Mouse (Mus musculus) hindbrain, postnatal 0 days (tissue): Measurements from ENCODE around the gene Fcho2. TPM values are rescaled to one million over a fixed set of nuclear protein-coding genes. Genes with fewer than 3 reads are reported as not detected.

Experiments
- ATAC-seq: fragments of 200-750 bp; cut with Nextera tagmentation; 2 replicates; pipeline ENCODE4 v1.8.0; 2017; ENCODE audit warnings: mild to moderate bottlenecking, moderate TSS enrichment, moderate library complexity
- DNase-seq: peaks from one replicate; pipeline ENCODE4 v3.0.0-alpha.2; 2015; ENCODE audit warnings: low spot score
- H3K27ac ChIP-seq: fragments of 300-500 bp; sonication (generic); 2 replicates; pipeline ENCODE4 v1.5.1; 2014; ENCODE audit warnings: mild to moderate bottlenecking
- H3K27me3 ChIP-seq: fragments of 300-500 bp; sonication (generic); 2 replicates; pipeline ENCODE4 v1.6.1; 2014; ENCODE audit warnings: low read length, mixed read lengths; ENCODE audit not compliant: insufficient read depth
- H3K36me3 ChIP-seq: fragments of 300-500 bp; sonication (generic); 2 replicates; pipeline ENCODE4 v1.6.1; 2014; ENCODE audit warnings: low read length, mixed read lengths; ENCODE audit not compliant: insufficient read depth
- H3K4me1 ChIP-seq: fragments of 300-500 bp; sonication (generic); 2 replicates; pipeline ENCODE4 v1.6.1; 2014; ENCODE audit warnings: antibody characterized with exemption, low read length, mixed read lengths; ENCODE audit not compliant: insufficient read depth
- H3K4me2 ChIP-seq: fragments of 300-500 bp; sonication (generic); 2 replicates; pipeline ENCODE4 v1.6.1; 2014; ENCODE audit warnings: low read depth, mild to moderate bottlenecking, low read length, moderate library complexity, mixed read lengths
- H3K4me3 ChIP-seq: fragments of 300-500 bp; sonication (generic); 2 replicates; pipeline ENCODE4 v1.5.1; 2014; ENCODE audit warnings: low read length
- H3K9ac ChIP-seq: fragments of 300-500 bp; sonication (generic); replicated peaks from 2 replicates; pipeline ENCODE4 v1.6.1; 2014; ENCODE audit warnings: mild to moderate bottlenecking, low read length, moderate library complexity, mixed read lengths
- H3K9me3 ChIP-seq: fragments of 300-500 bp; sonication (generic); 2 replicates; pipeline ENCODE4 v1.6.1; 2016; ENCODE audit warnings: low read length, mixed read lengths
- CTCF ChIP-seq: IDR thresholded peaks from 2 replicates; pipeline ENCODE4 v1.5.1; 2016; ENCODE audit warnings: antibody characterized with exemption, control low read depth, low read depth
- WGBS: fragments of 180-500 bp; shearing (Covaris S2); extraction: QIAGEN DNeasy Blood & Tissue Kit; methylation state at CpG from one replicate; pipeline ENCODE4 v1.1.7; 2014; 5-methylcytosine and 5-hydroxymethylcytosine counted together
- polyA plus RNA-seq: library from polyadenylated mRNA; unstranded; fragments of >200 nt; fragmentation: Nextera tagmentation; extraction: Ambion mirVana; gene quantifications from 2 replicates; pipeline ENCODE4 v1.2.1, GENCODE M21; 2015
- total RNA-seq: library from RNA; depleted of rRNA; stranded (reverse); fragments of >200 nt; gene quantifications from 2 replicates; pipeline ENCODE4 v1.2.3, GENCODE M21; 2014

Gene Fcho2
- total and polyA plus RNA-seq, 2 experiments from 2014 or later, result 15.7 to 18.1 TPM

DNA sequence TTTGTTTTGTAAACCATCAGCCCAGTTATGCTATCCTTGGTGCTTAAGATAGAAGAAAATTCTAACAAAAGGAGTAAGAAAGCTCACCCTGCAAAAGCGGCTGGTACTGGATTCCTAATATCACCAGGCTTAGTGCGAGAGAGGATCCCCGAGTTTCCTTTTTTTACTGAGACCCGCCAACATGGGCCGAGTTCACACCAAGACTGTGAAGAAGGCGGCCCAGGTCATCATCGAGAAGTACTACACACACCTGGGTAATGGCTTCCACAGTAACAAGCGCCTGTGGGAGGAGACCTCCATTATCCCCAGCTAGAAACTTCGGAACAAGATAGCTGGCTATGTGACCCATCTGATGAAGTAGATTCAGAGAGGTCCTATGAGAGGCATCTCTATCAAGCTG lies 1.3 kb upstream of the Fcho2 start:
- Histone ChIP-seq H3K9me3 (no peaks in the 10 kb centered on the region), H3K4me1 (no peaks in the 10 kb centered on the region), H3K4me2 (no peak overlapping the region), H3K27me3 (no peaks in the 10 kb centered on the region), H3K36me3 (no peaks in the 10 kb centered on the region), H3K27ac (no peak overlapping the region), H3K4me3 (no peak overlapping the region), H3K9ac (no peak overlapping the region)
- TF ChIP-seq CTCF, result no peak
- ATAC-seq (no peak), DNase-seq (no peak)
- WGBS, result 88% methylated on average over 9 of the region's 9 CpGs

DNA sequence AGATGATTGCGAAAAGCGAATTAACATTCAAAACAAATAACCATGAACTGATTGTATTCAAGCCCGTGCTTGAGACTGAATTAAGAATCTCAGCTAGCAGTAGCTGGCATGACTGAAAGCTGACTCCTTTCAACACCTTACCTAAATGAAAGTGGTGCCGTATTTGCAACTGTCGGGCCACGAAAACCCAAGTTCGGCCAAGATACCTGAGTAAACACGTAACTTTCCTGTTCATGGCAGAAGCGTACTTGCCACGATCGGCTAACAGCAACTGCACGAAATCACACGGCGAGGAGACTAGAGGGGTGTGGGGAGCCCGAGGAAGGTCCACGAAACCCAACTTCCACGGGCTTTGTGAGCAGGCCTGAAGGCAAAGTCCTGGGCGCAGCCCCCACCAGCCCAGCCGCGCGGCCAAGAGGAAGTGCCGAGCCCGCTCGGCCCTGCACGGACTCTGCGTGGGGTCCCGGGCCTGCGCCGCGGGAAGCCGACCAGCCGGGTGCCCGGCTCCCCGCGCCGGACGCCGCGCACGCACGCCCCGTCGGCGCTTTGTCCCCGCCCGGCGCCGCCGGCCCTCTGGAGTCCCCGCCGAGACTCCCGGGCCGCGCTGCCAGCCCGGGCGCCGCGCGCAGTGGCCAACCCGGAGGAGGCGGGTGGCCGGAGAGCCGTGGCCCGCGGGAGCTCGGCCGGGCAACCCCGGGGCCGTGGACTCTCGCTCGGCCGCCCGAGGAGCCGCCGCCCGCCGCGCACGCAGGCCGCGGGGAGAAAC lies 791 bp downstream of the Fcho2 start:
- Histone ChIP-seq H3K9me3 (no peaks in the 10 kb centered on the region), H3K4me2 (peak overlapping the region; percentile 55), H3K36me3 (no peaks in the 10 kb centered on the region), H3K27ac (peak overlapping the region; percentile 94), H3K9ac (peak overlapping the region; percentile 93), H3K4me1 (no peaks in the 10 kb centered on the region), H3K27me3 (no peaks in the 10 kb centered on the region), H3K4me3 (peak overlapping the region; percentile 89)
- peak; percentile 50 for DNase-seq
- TF ChIP-seq CTCF, result no peak
- ATAC-seq, result peak; percentile 69
- under 1% methylated on average over 77 of the region's 81 CpGs for whole genome bisulfite sequencing

DNA sequence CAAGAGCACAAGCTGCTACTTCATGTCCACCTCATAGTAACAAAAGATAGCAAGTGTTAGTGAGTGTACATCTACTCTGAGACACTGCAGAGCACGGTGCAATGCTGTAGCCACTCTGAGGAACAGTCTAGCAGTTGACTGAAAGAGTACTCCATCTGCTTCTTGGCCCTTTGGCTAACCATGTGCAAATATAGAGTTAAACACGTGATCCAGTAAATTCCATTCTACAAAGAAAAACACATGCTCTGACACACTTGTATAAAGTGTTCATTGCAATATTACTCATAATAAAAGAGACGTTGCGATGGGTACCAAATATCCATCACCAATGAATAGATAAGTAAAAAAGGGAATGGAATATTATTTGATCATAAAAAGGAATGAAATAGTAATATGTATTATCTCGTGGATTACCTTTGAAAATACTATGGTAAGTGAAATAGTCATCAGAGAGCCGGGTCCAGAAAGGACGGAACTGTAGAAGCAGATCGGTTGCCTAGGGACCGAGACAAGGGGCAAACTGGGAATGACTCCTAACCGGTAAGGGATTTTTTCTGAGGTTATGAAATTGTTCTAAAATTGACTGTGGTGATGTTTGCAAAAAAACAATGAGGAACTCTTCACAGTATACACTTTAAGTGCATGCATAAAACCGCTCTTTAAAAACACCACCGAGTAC lies 1.5 kb downstream of the Fcho2 start:
- Histone ChIP-seq H3K9me3 (no peaks in the 10 kb centered on the region), H3K4me1 (no peaks in the 10 kb centered on the region), H3K4me2 (peak overlapping the region; percentile 55), H3K36me3 (no peaks in the 10 kb centered on the region), H3K27me3 (no peaks in the 10 kb centered on the region), H3K9ac (peak overlapping the region; percentile 93), H3K27ac (peak overlapping the region; percentile 94; the same call in 1 of the 2 replicates), H3K4me3 (peak overlapping the region; percentile 89)
- no peak for ATAC-seq
- no peak for TF ChIP-seq CTCF
- DNase-seq, result no peak
- WGBS, result 20% methylated on average over 12 of the region's 12 CpGs

DNA sequence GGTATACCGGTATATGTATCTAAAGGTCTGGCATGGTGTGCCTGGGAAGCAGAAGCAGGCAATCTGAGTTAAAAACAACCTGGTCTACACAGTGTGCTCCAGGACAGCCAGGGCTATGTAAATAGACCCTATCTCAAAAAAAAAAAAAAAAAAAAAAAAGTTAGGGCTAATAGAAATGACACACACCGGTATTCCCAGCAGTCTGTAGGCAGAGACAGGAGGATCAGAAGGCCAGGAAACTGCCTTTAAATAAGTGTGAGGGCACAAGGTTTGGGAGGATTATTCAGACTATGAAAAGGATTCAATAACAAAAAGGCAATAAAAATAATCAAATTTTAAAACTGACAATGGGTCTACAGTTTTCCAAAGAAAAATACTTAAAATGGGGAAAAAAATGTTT lies 2.1 kb downstream of the Fcho2 start:
- no peak for ATAC-seq
- TF ChIP-seq CTCF, result no peak
- H3K9ac ChIP-seq, result no peak overlapping the region

DNA sequence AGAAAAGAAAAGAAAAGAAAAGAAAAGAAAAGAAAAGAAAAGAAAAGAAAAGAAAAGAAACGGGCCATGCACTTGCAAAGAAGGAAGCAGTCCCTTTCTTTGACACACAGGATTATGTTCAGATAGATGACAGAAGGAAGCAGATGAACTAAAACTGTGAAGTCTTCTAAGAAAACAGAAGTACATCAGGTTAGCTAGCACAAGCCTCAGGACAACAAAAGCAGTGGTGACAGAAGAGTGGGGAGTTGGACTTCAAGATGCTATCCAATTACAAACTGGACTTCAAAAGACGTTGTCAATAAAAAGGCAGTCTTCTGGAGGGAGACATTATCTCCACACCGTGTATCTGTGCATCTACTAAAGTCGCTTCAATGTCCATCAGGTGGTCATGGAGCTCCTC lies 3.0 kb downstream of the Fcho2 start:
- ATAC-seq (no peak), DNase-seq (no peak)
- H3K4me3 ChIP-seq, result no peak overlapping the region
- H3K27ac ChIP-seq, result no peak overlapping the region
- H3K9me3 ChIP-seq, result no peaks in the 10 kb centered on the region
- H3K4me1 ChIP-seq, result no peaks in the 10 kb centered on the region
- H3K9ac ChIP-seq, result no peak overlapping the region
- 72% methylated on average over 4 of the region's 4 CpGs for WGBS
- TF ChIP-seq CTCF, result no peak
- H3K4me2 ChIP-seq, result no peak overlapping the region
- no peaks in the 10 kb centered on the region for H3K36me3 ChIP-seq
- H3K27me3 ChIP-seq, result no peaks in the 10 kb centered on the region

More for the DNA sequence above, 2.1 kb downstream of the Fcho2 start:
- WGBS, result 76% methylated on average over 2 of the region's 2 CpGs
- no peaks in the 10 kb centered on the region for H3K9me3 ChIP-seq
- H3K36me3 ChIP-seq, result no peaks in the 10 kb centered on the region
- H3K4me1 ChIP-seq, result no peaks in the 10 kb centered on the region
- no peaks in the 10 kb centered on the region for H3K27me3 ChIP-seq
- no peak overlapping the region; the same call in 1 of the 2 replicates for H3K4me3 ChIP-seq
- H3K27ac ChIP-seq, result no peak overlapping the region
- H3K4me2 ChIP-seq, result peak overlapping the region; percentile 55
- DNase-seq, result no peak

DNA sequence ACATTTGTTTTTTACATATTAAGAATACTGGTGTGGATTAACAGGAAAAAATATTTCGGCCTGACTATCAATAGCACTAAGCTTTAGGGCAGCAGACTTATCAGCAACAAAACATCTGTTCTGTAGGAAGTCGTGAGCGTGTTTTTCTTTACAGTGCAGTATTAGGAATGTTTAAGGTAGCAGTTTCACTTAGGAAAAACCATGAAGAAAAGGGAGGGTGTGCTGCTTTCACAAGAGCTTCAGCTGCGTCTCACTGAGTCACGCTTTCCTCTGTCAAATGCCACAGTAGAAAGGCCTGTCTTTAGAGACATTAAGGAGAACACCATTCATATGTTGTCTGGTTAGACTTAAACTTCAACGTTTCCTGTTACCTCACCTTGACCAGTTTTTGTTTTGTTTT lies 5.1 kb downstream of the Fcho2 start:
- DNase-seq (no peak), ATAC-seq (no peak)
- Histone ChIP-seq H3K4me2 (no peak overlapping the region), H3K9me3 (no peaks in the 10 kb centered on the region), H3K27ac (no peak overlapping the region), H3K4me1 (no peaks in the 10 kb centered on the region), H3K36me3 (no peaks in the 10 kb centered on the region), H3K27me3 (no peaks in the 10 kb centered on the region), H3K4me3 (no peak overlapping the region), H3K9ac (no peak overlapping the region)
- 78% methylated on average over 6 of the region's 6 CpGs for WGBS
- no peak for TF ChIP-seq CTCF

DNA sequence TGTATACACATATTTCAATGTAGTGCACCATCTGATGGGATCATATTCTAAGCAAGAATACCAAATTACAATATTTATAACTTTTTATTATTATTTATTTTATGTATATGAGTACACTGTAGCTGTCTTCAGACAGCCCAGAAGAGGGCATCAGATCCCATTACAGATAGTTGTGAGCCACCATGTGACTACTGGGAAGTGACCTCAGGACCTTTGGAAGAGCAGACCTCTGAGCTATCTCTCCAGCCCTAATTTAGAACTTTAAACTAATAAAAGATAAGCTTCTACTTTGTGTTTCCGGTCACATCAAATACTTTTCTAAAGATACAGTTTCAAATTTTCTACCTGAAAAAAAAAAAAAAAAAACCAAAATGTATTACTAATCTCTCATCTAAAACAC lies 6.2 kb downstream of the Fcho2 start:
- TF ChIP-seq CTCF, result no peak
- no peak overlapping the region for H3K4me2 ChIP-seq

More for the DNA sequence above, 6.2 kb downstream of the Fcho2 start:
- Histone ChIP-seq H3K9ac (no peak overlapping the region), H3K9me3 (no peaks in the 10 kb centered on the region), H3K4me1 (no peaks in the 10 kb centered on the region), H3K27ac (no peak overlapping the region), H3K27me3 (no peaks in the 10 kb centered on the region), H3K4me3 (no peak overlapping the region), H3K36me3 (no peaks in the 10 kb centered on the region)
- 94% methylated on average over 1 of the region's 1 CpGs for WGBS
- no peak for ATAC-seq
- DNase-seq, result no peak
